Mouse (Mus musculus): ENCODE measurements around the gene Bahcc1.

Bahcc1 gene

GRCm38 (mm10) chr11:120232230-120233097 lies at the start of gene Bahcc1:
Gene Bahcc1, plus strand, starts transcription at chr11:120232947.
- peak; percentile 99 for DNase-seq (ENCODE audit: low read depth)

DNA sequence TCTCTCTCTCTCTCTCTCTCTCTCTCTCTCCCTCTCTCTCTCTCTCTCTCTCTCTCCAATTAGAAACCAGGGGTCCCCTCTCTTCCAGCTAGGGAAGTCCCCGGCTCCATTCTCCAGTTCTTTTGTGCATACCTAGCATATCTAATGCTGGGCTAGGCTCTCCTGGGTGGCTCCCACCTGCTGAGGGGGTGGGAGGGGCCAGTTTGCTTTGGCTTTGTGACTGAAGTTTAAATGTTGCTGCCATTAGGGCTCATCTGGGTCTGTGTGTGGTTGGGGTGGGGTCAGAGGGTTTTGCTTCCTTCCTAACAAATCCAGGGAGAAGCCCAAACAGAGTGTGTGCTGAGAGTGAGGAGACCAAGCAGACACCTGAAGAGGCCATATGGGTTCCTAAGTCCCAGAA lies 49.6 kb upstream of the Bahcc1 start:
- DNase-seq (ENCODE audit: low read depth): no peak

- DNase-seq (ENCODE audit: low read depth): no peak
Observed at GRCm38 (mm10) chr11:120183708-120184107, 49.0 kb upstream of the Bahcc1 start.

DNA sequence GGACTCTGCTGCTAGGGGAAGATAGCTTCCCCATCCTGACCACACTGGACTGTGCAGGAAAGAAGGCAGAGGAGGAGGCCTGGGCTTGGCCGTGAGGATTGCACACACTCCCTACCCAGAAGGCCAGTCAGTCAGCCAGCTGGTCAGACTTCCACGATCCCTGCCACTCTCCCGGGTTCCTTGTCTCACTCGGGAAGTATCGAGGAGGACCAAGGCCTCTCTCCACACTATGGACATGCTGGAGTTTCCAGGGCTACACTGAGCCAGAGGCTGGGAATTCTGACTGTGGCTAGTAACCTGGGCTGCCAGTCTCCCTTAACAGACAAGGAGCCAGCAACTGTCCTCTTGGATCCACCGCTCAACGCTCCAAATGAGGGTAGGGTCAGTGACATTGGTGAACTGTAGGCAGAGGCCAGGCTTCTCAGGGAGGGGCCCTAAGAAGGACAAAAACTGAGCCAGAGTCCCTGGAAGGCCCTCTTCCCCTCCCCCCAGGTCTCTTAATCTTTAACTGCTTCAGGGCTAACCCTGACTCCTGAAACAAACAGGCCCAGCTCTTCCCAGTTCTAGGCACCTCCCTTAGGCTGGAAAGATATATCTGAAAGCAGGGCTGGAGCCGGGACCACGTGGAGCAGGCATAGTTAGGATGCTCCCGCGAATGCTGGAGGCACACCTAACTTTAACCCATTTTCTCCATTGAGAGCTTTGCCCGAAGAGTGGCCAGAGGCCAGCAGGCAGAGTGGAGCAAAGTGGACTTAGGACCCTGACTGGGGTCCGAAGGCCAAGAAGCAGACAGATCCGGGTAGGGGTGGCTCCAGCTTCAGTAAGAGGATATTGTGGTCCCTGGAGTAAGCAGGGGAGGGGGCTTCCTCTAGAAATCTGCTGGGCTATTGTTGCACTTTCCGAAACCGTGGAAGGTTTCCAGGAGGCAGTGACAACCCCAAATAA lies 48.1 kb upstream of the Bahcc1 start:
- DNase-seq (ENCODE audit: low read depth): no peak

- no peak for DNase-seq (ENCODE audit: low read depth)
Observed at GRCm38 (mm10) chr11:120185316-120186141, 47.2 kb upstream of the Bahcc1 start.

- DNase-seq (ENCODE audit: low read depth): no peak
Observed at GRCm38 (mm10) chr11:120186145-120186740, 46.5 kb upstream of the Bahcc1 start.

GRCm38 (mm10) chr11:120186821-120187235 lies 45.9 kb upstream of the Bahcc1 start:
- DNase-seq (ENCODE audit: low read depth): no peak

DNA sequence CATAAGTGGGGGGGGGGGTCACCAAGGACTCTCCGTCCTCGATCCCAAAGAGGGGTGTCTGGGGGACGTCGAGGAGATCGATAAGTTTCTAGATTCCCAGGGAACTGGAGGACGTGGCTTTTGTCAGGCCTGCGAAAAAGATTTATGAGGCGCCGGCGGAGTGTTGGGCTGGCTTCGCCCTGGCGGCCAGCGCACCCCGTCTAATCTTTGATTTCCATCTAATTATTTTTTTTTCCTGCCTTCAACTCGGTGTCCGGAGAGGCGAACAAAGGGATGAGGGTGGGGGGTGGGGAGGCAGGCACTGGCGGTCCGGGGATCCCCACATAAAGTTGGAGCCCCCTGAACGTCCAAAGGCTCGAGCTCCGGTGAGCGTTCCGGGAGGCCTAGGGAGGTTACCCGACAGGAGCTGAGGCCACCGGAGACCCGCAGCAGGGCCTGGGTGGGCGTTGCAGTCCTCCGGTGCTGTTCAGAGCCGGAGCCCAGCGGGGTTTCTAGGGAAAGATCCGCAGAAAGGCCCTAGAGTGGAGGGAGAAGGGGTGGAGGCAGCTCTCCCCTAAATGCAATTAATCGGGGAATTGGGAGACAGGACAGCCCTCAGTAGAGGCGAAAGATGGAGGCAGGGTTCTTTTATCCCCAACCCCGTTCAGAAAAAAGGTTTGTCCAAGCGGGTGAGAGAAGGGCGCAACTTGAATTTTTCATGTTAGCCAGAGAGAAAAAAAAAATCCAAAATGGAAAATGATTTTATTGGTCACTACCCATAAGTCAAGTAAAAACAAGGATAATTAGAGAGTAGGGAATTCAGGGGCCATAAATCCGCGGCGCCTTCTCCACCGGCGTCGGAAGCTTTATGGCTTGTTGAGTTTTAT lies 45.3 kb upstream of the Bahcc1 start:
- no peak for DNase-seq (ENCODE audit: low read depth)

- DNase-seq (ENCODE audit: low read depth): no peak
Observed at GRCm38 (mm10) chr11:120188102-120188480, 44.7 kb upstream of the Bahcc1 start.

- no peak for DNase-seq (ENCODE audit: low read depth)
Observed at GRCm38 (mm10) chr11:120188481-120189441, 44.0 kb upstream of the Bahcc1 start.

GRCm38 (mm10) chr11:120189459-120190312 lies 43.1 kb upstream of the Bahcc1 start:
- peak; percentile 94 for DNase-seq (ENCODE audit: low read depth)

DNA sequence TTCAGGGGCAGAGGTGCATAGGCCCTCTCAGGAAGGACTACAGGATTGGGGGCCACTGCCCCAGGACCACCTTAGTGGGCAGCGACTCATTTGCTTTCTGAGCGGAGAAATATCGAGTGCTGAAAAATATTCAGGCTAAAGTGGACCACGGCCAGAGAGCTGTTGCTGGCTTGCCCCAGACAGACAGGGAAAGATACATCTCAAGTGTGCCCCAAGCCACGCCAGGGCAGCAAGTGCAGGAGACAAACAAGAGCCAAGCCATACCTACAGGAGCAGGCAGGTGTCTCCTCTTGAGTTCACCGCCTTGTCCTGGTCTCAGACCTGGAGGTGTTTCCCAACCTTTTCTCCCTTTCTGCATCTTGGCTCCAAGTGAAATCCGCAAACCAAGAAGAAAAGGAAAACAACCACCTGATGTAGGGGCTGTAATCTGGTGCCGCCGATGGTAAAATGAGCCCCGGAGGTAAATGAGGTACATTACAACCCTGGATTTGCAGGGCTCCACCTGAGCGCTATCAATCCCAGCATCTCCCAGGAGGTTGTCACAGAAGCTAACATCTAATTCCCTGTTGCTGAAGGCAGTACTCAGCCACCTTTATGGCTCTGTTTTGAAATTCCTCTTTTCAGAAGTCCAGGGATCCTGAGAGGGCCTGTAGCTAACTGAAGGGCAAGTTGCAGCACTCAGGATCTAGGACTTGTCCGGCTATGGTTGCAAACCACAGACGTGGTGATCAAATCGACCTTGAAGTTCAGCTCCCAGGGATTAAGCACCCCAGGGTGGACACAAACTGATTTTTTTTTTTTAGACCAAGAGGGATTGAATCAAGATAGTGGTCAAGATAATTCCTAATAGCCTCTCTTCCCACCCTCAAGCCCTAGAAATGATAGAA lies 42.0 kb upstream of the Bahcc1 start:
- no peak for DNase-seq (ENCODE audit: low read depth)

DNA sequence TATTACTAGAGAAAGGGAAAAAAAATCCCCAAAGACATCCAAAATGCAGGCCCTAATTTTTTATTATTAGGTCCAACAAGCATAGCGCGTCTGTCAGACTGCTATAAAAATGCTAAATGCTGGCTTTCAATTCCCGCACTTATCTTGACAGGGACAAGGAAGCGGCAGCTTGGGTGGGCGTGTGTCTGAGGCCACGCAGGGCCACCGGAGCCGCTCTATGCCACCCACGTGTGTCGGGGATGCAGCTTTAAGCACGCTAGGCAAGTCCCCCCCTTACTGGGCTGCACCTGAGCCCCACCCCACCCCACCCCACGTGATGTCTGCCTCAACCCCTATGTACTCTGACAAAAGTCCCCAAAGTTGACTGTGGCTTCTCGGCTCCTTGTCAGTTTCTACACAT lies 33.9 kb upstream of the Bahcc1 start:
- DNase-seq (ENCODE audit: low read depth): no peak

DNA sequence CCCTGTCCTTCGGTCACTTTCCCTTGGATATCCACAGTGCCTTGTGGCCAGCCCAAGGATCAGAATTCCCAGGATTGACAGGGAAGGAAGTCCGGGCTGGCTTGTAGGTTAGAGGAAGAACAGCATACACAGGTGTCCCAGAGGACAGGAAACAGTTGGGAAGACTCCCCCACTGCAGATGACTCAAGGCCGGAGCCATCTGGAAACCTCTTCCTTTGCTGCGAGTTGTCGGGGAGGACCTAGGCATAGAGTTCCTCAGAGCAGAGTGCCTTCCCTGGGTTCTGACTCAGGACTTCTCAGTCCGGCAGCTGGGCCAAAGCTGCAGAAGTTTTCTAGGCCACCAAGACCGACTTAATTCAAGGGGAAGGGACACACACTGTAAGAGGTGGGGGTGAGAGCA lies 33.0 kb upstream of the Bahcc1 start:
- no peak for DNase-seq (ENCODE audit: low read depth)

DNA sequence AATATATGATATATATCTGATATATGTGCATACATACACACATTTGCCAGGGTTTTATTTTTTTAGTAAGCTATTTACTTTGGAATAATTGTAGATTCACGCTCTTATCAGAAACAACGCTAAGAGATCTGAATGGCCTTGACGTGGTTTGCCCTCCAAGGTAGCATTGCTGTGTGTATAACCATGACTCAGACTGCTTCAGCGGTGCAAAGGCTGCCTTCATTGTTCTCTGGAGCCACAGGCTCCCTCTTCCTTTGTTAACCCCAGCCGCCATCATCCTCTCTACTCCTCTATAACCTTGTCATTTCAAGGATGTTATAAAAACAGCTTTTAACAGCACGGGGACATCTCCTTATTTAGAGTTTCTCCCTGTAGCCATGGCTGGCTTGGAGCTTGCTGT lies 32.1 kb upstream of the Bahcc1 start:
- DNase-seq (ENCODE audit: low read depth): no peak

GRCm38 (mm10) chr11:120204200-120204599 lies 28.5 kb upstream of the Bahcc1 start:
- DNase-seq (ENCODE audit: low read depth): no peak

- no peak for DNase-seq (ENCODE audit: low read depth)
Observed at GRCm38 (mm10) chr11:120206069-120206668, 26.6 kb upstream of the Bahcc1 start.

Measured in fibroblast of lung, adult 2 months (primary cell).